Mouse (Mus musculus): ENCODE data around the gene Cntn1.
A peak's percentile ranks its signal among the peaks of the same experiment; 100 is the strongest.
"Not testable (repeated sequence)": the region's sequence is repeated elsewhere in the genome, so short reads cannot be mapped to it uniquely, and the experiment has no call there.

The Cntn1 gene

DNA sequence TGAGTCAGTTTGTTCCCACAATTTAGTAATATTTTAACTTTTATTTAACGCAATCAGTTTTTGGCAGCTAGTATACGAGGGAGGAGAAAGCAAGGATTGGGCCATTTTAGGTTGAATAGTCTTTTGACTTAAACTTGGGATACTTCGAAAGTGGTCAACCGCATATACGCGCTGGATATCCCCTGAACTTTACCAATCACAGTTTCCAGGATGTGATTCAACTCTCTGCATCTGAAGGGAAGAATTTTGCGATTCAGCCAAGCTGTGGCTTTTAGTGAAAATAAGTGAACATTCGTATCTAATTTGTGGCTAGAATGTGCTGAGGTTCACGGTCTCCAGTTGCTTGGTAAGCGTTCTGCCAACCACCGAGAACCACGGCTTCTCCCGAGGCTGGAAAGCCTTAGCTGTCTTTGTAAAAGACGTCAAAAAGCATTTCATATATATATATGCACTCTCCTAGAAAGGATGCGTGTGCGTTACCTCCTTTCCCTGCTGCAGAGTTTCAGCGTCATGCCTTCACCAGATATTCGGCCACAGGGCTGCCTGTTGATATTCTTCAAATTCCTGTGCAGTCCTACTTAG lies 217.9 kb downstream of the Cntn1 start:
- DNase-seq (ENCODE audit: low spot score in 2 of 2) = no peak

DNA sequence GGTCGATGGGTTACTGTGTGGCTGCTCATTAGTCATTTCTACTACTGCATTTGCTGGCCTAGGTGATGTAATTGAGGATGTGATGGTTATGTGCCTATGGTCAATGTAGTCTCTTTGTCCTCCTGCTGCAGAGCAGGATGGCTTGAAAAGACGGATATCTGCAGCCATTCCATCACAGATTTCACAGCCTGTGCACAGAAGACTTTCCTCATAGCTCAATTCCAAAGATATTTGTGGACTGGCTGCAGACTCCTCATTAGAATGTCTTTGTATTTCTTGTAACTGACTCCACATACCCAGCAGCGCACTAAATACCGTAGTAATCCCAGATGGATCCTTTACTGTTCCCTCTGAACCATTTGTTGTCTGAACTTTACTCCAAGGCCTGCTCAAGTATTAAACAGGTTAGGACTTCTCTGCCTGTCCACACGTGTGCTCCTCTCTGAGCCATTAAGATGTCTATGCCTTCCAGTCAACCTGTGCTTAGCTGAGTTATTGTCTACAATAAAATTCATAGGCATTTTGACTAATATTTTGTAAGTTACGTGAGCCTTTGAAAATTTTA lies 220.9 kb downstream of the Cntn1 start:
- DNase-seq (ENCODE audit: low spot score in 2 of 2) = no peak

DNA sequence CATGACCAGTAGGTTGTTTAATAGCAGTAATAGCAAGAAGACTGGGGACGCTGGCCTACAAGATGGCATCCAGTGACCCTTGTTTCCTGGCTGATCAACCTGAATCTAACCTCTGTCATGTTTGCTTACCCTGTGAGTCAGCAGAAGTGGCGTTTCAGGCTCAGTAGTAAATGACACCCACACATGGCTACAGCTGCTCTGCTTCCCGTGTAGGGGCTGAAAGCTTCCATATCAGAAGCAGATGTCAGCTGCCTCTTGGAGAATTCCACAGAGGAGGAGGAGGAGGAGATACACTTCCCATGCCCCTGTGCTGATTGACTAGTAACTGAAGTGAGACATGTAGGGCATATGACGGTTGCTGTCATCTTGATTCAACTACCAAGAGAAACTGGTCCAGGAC lies 225.9 kb downstream of the Cntn1 start:
- DNase-seq (ENCODE audit: low spot score in 2 of 2) = no peak

GRCm38 (mm10) chr15:92277984-92278383 lies 227.0 kb downstream of the Cntn1 start:
- no peak for DNase-seq (ENCODE audit: low spot score in 2 of 2)

- no peak for DNase-seq (ENCODE audit: low spot score in 2 of 2)
Observed at GRCm38 (mm10) chr15:92280966-92281365, 230.0 kb downstream of the Cntn1 start.

DNA sequence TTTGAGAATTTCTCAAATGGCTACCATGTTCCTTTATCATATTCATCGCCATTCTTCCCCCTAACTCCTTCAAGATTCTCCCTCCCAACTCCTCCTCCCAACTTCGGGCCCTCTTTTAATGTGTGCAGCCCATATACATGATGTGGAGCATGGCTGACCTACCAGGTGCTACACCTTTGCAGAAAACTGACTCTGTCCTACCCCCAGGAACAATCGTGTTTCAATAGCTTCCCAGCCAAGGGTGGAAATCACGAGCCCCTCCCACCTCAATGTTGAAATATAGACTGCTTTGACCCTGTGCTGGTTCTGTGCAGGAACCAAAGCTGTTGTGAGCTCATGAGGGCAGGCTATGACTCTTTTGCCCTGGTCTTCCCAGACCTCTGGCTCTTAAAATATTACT lies 236.7 kb downstream of the Cntn1 start:
- DNase-seq (ENCODE audit: low spot score in 2 of 2) = no peak

- no peak for DNase-seq (ENCODE audit: low spot score in 2 of 2)
Observed at GRCm38 (mm10) chr15:92296479-92296878, 245.5 kb downstream of the Cntn1 start.

DNA sequence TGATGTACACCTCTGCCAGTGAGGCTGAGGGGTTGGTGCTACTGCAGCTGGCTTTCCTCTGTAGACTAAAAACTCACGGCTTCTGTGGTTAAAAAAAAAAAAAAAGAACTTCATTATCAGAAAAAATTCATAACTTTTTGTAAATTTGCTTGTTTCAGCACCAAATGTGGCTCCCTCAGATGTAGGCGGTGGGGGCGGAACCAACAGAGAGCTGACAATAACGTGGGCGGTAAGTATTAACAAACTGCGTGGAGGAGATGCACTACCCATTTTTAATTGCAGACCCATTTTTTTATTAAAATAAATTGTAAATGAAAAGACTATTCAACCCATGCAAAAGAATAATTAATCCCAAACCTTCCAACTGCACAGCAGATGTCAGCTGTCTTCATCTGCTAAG lies 251.8 kb downstream of the Cntn1 start:
- no peak for DNase-seq (ENCODE audit: low spot score in 2 of 2)

DNA sequence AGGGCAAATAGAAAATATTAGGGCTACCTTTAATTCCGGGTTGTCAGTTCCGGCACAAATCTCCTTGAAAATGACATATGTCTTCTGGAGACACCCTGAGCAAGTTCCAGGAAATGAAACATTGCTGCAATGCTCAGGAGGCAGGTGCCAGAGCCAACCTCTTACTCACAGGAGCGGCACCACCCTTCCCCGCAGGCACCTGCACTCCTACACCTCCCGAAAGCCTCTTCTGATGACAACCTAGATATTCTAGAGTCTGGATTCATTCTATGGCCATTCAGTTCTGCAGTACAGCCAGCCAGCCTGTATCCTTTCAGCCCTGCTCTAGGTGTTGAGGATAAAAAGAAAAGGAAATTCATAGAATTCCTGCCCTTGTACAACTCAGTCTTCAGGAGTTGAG lies 253.3 kb downstream of the Cntn1 start:
- no peak for DNase-seq (ENCODE audit: low spot score in 2 of 2)

- no peak for DNase-seq (ENCODE audit: low spot score in 2 of 2)
Observed at GRCm38 (mm10) chr15:92321959-92322358, 271.0 kb downstream of the Cntn1 start.

- no peak for DNase-seq (ENCODE audit: low spot score in 2 of 2)
Observed at GRCm38 (mm10) chr15:92327111-92327510, 276.1 kb downstream of the Cntn1 start.

- peak; percentile 24 to 31 for DNase-seq (ENCODE audit: low spot score in 2 of 2)
Observed at GRCm38 (mm10) chr15:92340253-92340652, 289.3 kb downstream of the Cntn1 start.

GRCm38 (mm10) chr15:92341424-92341823 lies 290.5 kb downstream of the Cntn1 start:
- no peak for DNase-seq (ENCODE audit: low spot score in 2 of 2)

DNA sequence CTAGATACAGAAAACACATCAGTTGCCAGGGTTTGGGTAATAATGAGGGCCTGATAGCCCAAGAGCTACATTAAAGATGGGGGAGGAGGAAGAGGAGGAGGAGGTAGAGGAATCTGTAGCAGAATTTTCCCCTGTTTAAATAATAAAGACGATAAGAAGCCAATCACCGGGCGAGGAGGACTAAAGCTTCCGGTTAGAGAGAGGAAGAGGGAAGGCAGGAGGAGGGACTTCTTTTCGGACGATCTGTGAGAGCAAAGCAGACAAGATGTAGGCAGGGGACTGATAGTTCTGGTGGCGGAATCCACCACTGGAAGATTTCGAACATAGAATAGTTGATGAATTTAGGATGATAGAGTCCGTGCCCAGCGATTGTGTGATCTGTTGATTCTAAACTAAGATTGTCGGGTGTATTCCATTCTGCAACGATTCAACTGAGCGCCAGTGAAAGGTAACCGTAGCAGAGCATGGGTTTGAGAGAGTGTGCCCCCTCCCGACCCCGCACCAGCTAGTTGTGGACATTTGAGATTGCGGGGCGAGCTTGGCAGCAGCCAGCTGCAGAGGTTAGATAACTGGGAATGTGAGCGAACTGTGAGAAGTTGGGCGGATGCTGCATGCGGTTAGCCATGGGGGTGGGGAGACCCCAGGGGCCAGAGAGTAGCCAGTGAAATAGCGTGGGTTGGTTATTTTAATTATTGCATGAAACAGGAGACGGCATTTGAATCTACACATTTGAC lies 293.3 kb downstream of the Cntn1 start:
- no peak for DNase-seq (ENCODE audit: low spot score in 2 of 2)

DNA sequence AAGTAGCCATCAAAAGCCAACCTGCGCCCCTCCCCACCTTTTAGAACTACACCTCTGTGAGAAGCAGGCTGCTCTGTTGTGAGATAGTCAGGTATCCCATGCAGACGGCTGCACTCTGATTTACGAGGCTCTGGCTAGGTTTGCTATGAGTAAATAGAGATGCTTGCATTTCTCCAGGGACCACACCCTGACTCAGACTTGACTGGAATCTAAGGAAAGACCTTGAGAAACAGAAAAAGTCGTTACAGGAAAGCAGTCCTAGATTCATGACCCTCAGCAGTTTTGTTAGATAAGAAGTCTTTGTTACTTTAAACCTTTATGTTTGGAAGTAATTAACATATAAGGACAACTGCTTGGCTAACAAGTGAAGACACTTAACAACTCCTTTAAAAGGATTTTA lies 296.5 kb downstream of the Cntn1 start:
- no peak for DNase-seq (ENCODE audit: low spot score in 2 of 2)

- no peak for DNase-seq (ENCODE audit: low spot score in 2 of 2)
Observed at GRCm38 (mm10) chr15:92347902-92348301, 296.9 kb downstream of the Cntn1 start.

- DNase-seq (ENCODE audit: low spot score in 2 of 2) = not testable (repeated sequence)
Observed at GRCm38 (mm10) chr15:92348453-92348852, 297.5 kb downstream of the Cntn1 start.

DNA sequence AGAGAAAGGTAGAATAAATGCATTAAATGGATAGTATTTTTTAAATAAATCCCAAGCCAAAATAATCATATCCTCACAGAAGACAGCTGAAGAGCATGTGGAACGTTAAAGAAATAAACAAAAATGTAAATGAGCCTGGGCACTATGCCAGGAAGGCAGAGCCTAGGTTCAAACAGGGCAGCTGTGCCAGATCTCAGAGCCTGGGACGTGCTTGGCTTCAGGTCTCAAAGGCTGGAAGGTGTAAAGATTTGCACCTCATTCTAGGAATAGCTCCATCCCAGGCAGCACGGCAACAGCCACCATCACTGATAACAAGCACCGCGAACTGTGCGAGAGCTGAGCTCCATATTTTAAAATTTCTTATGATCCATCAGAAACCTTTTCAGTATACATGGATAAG lies 313.2 kb downstream of the Cntn1 start:
- DNase-seq (ENCODE audit: low spot score in 2 of 2) = no peak

GRCm38 (mm10) chr15:92364592-92364991 lies 313.6 kb downstream of the Cntn1 start:
- no peak for DNase-seq (ENCODE audit: low spot score in 2 of 2)
